Mouse (Mus musculus) B cell, adult 2 months (primary cell): Measurements from ENCODE around the gene Tbc1d21.

Experiments
- DNase-seq, 2 experiments: peaks; one replicate each; pipeline ENCODE4 v3.0.0; 2022

The Tbc1d21 gene

DNA sequence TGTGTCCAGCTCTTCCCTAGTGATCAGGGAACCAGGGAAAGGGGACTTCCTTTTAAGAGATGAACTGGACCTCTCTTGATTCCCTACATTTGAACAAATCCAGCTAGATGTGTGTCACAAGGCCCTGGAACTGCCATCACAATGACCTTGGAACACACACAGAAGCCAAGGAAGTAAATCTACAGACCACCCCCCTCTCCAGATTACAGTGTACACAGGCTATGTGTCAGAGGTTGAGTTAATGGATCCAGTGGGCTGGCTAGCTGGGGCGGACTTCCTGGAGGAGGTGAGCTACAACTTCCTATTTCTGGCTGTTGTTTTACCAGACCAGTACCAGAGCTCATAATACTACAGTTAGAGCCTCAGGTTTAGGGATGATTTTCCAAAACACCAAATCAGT, at the start of gene Tbc1d21:
Gene Tbc1d21 (minus strand): TSS at position 101 of the 400 bp plus-strand sequence.
- DNase-seq: no peak

- no peak for DNase-seq
These were observed 41.3 kb upstream of the Tbc1d21 start for GRCm38 (mm10) chr9:58411556-58411955.

- DNase-seq: no peak
These were observed 39.9 kb upstream of the Tbc1d21 start for GRCm38 (mm10) chr9:58410057-58410735.

GRCm38 (mm10) chr9:58409247-58409646, 39.0 kb upstream of the Tbc1d21 start:
- DNase-seq: no peak

DNA sequence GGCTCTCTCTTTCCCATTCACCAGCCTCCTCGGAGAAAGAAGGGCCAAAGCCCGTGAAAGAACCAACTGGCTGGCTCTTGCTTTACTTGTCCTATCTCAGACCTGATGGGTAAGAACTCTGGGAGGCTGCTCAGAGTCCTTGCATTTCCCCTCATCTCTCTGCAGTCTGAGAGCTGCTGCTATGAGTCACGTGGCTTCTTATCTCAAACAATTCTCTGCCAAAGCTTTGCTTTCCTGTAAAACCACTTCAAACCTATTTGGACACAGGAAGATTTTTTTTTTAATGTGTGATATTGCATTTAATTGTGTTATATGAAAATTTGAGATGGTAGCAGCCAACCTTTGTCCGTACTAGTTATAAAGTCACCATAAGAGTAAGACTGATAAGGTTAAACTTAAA, 34.2 kb upstream of the Tbc1d21 start:
- no peak for DNase-seq

- peak; percentile 15 to 19 for DNase-seq
These were observed 31.3 kb upstream of the Tbc1d21 start for GRCm38 (mm10) chr9:58401371-58402082.

GRCm38 (mm10) chr9:58399609-58400008, 29.4 kb upstream of the Tbc1d21 start:
- no peak for DNase-seq

- DNase-seq: no peak
These were observed 24.4 kb upstream of the Tbc1d21 start for GRCm38 (mm10) chr9:58394605-58395004.

- DNase-seq: no peak
These were observed 23.6 kb upstream of the Tbc1d21 start for GRCm38 (mm10) chr9:58393875-58394274.

GRCm38 (mm10) chr9:58388381-58388780, 18.1 kb upstream of the Tbc1d21 start:
- DNase-seq: no peak

- no peak for DNase-seq
These were observed 8.6 kb upstream of the Tbc1d21 start for GRCm38 (mm10) chr9:58378878-58379277.

GRCm38 (mm10) chr9:58373912-58374431, 3.7 kb upstream of the Tbc1d21 start:
- no peak for DNase-seq

- DNase-seq: no peak
These were observed 1.7 kb upstream of the Tbc1d21 start for GRCm38 (mm10) chr9:58371914-58372313.

- DNase-seq: peak; percentile 57 to 60
These were observed 611 bp downstream of the Tbc1d21 start for GRCm38 (mm10) chr9:58369644-58370043.

DNA sequence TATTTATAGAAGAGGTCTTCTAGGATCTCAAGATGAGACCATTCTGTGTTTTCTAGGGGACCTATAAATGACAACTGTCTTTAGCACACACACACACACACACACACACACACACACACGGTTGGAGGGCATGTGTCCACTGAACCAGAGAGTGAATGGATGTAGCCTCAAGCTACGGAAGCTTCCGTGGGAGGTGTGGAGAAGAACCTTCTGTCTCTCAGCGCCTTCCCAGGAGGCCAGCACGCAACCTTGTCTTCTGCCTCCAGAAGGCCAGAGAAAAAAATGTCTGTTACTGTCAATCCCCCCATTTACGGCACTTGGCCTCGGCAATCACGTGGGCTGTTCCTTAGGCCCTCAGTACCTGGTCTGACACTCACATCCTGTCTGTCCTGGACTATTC, 5.9 kb downstream of the Tbc1d21 start:
- DNase-seq: no peak

- no peak for DNase-seq
These were observed 8.3 kb downstream of the Tbc1d21 start for GRCm38 (mm10) chr9:58361956-58362355.

DNA sequence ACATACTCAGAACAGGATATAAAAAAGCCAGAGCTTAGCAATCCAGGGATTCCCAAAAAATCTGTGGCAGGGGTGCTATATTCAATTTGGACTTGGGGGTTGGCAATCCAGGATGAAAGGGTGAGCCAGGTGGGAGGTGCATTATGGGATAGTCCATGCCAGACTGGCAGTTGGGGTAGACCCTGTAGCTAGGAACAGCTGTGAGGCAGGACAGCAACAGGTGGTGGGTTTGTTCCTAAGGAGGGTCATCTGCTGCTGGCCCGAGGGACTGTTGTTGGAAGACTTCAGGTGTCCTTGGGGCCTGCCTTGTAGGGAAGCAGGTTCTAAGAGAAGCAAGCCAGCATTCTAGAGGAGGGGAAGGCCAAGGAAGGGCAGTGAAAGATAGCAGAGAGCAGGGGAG, 8.9 kb downstream of the Tbc1d21 start:
- DNase-seq: no peak

DNA sequence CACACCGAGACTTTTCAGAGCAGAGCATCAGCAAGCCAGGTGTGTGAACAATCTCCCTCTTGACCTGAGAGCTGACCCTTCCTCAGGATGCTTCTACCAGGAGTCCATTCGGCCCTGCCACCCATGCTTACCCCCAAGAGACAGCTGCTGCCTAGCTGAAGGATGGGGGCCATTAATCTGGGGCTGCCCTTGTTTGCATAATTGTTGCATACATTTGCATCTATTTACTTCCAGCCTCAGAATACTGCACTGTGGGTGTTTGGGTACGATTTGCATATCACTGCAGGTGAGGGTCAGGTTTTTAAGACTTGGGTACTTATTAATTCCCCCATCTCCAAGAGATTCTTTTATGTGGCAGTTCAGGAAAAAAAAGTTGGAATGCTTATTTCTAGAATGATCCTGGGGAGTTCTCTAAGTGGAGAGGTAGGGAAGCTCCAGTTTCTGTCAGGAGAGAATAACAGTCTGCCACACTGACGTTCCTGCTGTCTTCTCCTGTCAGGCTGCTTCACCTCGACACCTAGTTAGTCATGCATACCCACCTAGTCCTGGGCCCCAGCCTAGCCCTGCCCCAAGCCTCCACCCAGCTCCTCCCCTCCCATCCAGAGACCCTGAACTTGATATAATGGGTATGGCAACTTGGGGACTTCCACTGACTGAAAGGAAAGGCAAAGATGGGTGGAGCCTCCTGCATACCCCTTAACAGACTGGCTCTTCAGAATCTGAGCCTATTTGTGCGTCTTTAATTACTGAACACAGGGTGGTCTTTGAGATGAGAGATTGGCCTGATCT, 14.8 kb downstream of the Tbc1d21 start:
- no peak for DNase-seq

DNA sequence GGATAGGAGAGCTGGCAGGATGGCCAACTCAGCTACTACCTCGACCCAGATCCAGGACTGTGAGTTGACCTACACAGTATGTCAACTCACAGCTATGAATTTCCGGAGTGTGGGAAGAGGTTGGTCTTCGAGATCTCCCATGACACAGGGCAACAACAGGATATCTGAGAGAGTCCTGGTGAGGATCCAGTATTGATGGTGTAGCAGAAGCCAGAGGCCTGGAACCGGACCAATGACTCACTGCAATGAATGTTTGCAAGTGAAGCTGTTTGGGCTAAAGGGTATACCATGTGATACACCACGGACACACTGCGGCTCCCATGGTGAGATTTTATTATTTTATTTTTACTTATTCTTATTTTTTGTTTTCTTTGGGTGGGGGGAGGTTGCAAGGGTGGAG, 15.6 kb downstream of the Tbc1d21 start:
- DNase-seq: no peak

- no peak for DNase-seq
These were observed 17.0 kb downstream of the Tbc1d21 start for GRCm38 (mm10) chr9:58353224-58353623.

GRCm38 (mm10) chr9:58347795-58348194, 22.5 kb downstream of the Tbc1d21 start:
- DNase-seq: no peak

- DNase-seq: no peak
These were observed 23.8 kb downstream of the Tbc1d21 start for GRCm38 (mm10) chr9:58346498-58346897.

GRCm38 (mm10) chr9:58345963-58346362, 24.3 kb downstream of the Tbc1d21 start:
- DNase-seq: no peak
